Mouse (Mus musculus) limb, embryonic 14.5 days (tissue): ENCODE data around the gene Rnf169. TPM values are rescaled to one million over a fixed set of nuclear protein-coding genes. Genes with fewer than 3 reads are reported as not detected.

Experiments used
- ATAC-seq: fragments of 200-750 bp; cut with Nextera tagmentation; 2 replicates; pipeline ENCODE4 v1.8.0; 2017; ENCODE audit warnings: low read depth, moderate number of reproducible peaks, moderate TSS enrichment; ENCODE audit not compliant: low FRiP score
- DNase-seq: peaks from one replicate; pipeline ENCODE4 v3.0.0-alpha.2; 2015; ENCODE audit warnings: low spot score
- H3K27ac ChIP-seq: fragments of 300-500 bp; sonication (generic); replicated peaks from 2 replicates; pipeline ENCODE4 v1.5.1; 2014; ENCODE audit warnings: low read depth, mild to moderate bottlenecking, low read length, moderate library complexity, mixed read lengths
- H3K27me3 ChIP-seq: fragments of 300-500 bp; sonication (generic); 2 replicates; pipeline ENCODE4 v1.6.1; 2014; ENCODE audit warnings: low read length, mixed read lengths; ENCODE audit not compliant: control insufficient read depth, insufficient read depth
- H3K36me3 ChIP-seq: fragments of 300-500 bp; sonication (generic); 2 replicates; pipeline ENCODE4 v1.6.1; 2014; ENCODE audit warnings: mild to moderate bottlenecking, low read length, moderate library complexity, mixed read lengths; ENCODE audit not compliant: control insufficient read depth, insufficient read depth
- H3K4me1 ChIP-seq: fragments of 300-500 bp; sonication (generic); 2 replicates; pipeline ENCODE4 v1.6.1; 2014; ENCODE audit warnings: antibody characterized with exemption, low read length, mixed read lengths; ENCODE audit not compliant: control insufficient read depth, insufficient read depth
- H3K4me2 ChIP-seq: fragments of 300-500 bp; sonication (generic); replicated peaks from 2 replicates; pipeline ENCODE4 v1.6.1; 2014; ENCODE audit warnings: low read depth, mild to moderate bottlenecking, low read length, moderate library complexity; ENCODE audit not compliant: severe bottlenecking
- H3K4me3 ChIP-seq: fragments of 300-500 bp; sonication (generic); replicated peaks from 2 replicates; pipeline ENCODE4 v1.5.1; 2014; ENCODE audit warnings: low read length
- H3K9ac ChIP-seq: fragments of 300-500 bp; sonication (generic); 2 replicates; pipeline ENCODE4 v1.6.1; 2014; ENCODE audit warnings: mild to moderate bottlenecking, low read depth, low read length, moderate library complexity; ENCODE audit not compliant: severe bottlenecking
- H3K9me3 ChIP-seq: fragments of 300-500 bp; sonication (generic); 2 replicates; pipeline ENCODE4 v1.6.1; 2016; ENCODE audit warnings: low read length; ENCODE audit not compliant: control insufficient read depth
- POLR2A ChIP-seq: fragments of 200-500 bp; IDR thresholded peaks from 2 replicates; pipeline ENCODE4 v1.8.0; 2012; ENCODE audit warnings: inconsistent platforms, mild to moderate bottlenecking, moderate library complexity, borderline replicate concordance; ENCODE audit not compliant: insufficient read depth, insufficient read length; ENCODE audit errors: extremely low read depth
- WGBS: fragments of 180-500 bp; shearing (Covaris S2); extraction: QIAGEN DNeasy Blood & Tissue Kit; methylation state at CpG from one replicate; pipeline ENCODE4 v1.1.7; 2014; 5-methylcytosine and 5-hydroxymethylcytosine counted together
- polyA plus RNA-seq, 2 experiments: library from polyadenylated mRNA; depleted of rRNA in 1 of 2; stranded (reverse) in 1 of 2; unstranded in 1 of 2; fragments of >200 nt; fragmentation: Nextera tagmentation in 1 of 2; extraction: Ambion mirVana in 1 of 2; gene quantifications; 2 replicates each; pipeline versions ENCODE4 v1.2.1 to v1.2.3; 2012 to 2014

Gene Rnf169
- polyA plus RNA-seq, 2 experiments = 7.3 to 9.7 TPM

GRCm38 (mm10) chr7:99971926-99972325, 8.3 kb downstream of the Rnf169 start:
- Histone ChIP-seq H3K27me3 (no peaks in the 10 kb centered on the region), H3K4me2 (no peak overlapping the region), H3K4me3 (no peak overlapping the region), H3K36me3 (no peaks in the 10 kb centered on the region), H3K27ac (no peak overlapping the region), H3K9ac (no peak overlapping the region), H3K4me1 (peaks cover 15% of the 10 kb centered on the region), H3K9me3 (no peaks in the 10 kb centered on the region)
- DNase-seq (no peak), ATAC-seq (no peak)
- no peak for TF ChIP-seq POLR2A
- WGBS = 77% methylated on average over 2 of the region's 2 CpGs

GRCm38 (mm10) chr7:99969151-99969550, 11.1 kb downstream of the Rnf169 start:
- Histone ChIP-seq H3K4me2 (no peak overlapping the region), H3K4me3 (no peak overlapping the region), H3K9ac (no peak overlapping the region), H3K36me3 (no peaks in the 10 kb centered on the region), H3K27ac (no peak overlapping the region), H3K9me3 (no peaks in the 10 kb centered on the region), H3K4me1 (peaks cover 34% of the 10 kb centered on the region), H3K27me3 (no peaks in the 10 kb centered on the region)
- WGBS = 74% methylated on average over 4 of the region's 4 CpGs
- DNase-seq = no peak
- TF ChIP-seq POLR2A = no peak
- no peak for ATAC-seq

GRCm38 (mm10) chr7:99966011-99966721, 14.1 kb downstream of the Rnf169 start:
- no peaks in the 10 kb centered on the region for H3K36me3 ChIP-seq
- H3K27ac ChIP-seq = peak overlapping the region; percentile 43; the same call in 1 of the 2 replicates
- DNase-seq (peak; percentile 38), ATAC-seq (peak; percentile 53; the same call in 1 of the 2 replicates)
- no peaks in the 10 kb centered on the region for H3K9me3 ChIP-seq
- H3K9ac ChIP-seq = no peak overlapping the region
- H3K27me3 ChIP-seq = no peaks in the 10 kb centered on the region
- no peak overlapping the region for H3K4me3 ChIP-seq
- 47% methylated on average over 9 of the region's 9 CpGs for WGBS
- H3K4me1 ChIP-seq = peaks cover 28% of the 10 kb centered on the region
- no peak overlapping the region for H3K4me2 ChIP-seq
- TF ChIP-seq POLR2A = no peak

GRCm38 (mm10) chr7:99965020-99965841, 15.0 kb downstream of the Rnf169 start:
- H3K9me3 ChIP-seq = no peaks in the 10 kb centered on the region
- H3K4me1 ChIP-seq = peaks cover 27% of the 10 kb centered on the region
- H3K27me3 ChIP-seq = no peaks in the 10 kb centered on the region
- H3K4me3 ChIP-seq = no peak overlapping the region
- no peak overlapping the region for H3K9ac ChIP-seq
- H3K36me3 ChIP-seq = no peaks in the 10 kb centered on the region
- DNase-seq = peak; percentile 58
- no peak for TF ChIP-seq POLR2A
- WGBS = 16% methylated on average over 9 of the region's 9 CpGs
- peak overlapping the region; percentile 73 for H3K27ac ChIP-seq
- ATAC-seq = 0 out of 2 replicates have a peak, but pooled peaks have one; percentile 9
- H3K4me2 ChIP-seq = peak overlapping the region; percentile 20

GRCm38 (mm10) chr7:99963237-99963860, 16.9 kb downstream of the Rnf169 start:
- no peak overlapping the region for H3K4me2 ChIP-seq
- no peak overlapping the region for H3K4me3 ChIP-seq
- H3K36me3 ChIP-seq = no peaks in the 10 kb centered on the region
- no peak for ATAC-seq
- TF ChIP-seq POLR2A = no peak
- no peaks in the 10 kb centered on the region for H3K27me3 ChIP-seq
- H3K9ac ChIP-seq = no peak overlapping the region
- 76% methylated on average over 3 of the region's 3 CpGs for WGBS
- no peaks in the 10 kb centered on the region for H3K9me3 ChIP-seq
- no peak for DNase-seq
- H3K27ac ChIP-seq = no peak overlapping the region
- peaks cover 27% of the 10 kb centered on the region for H3K4me1 ChIP-seq
